Mouse (Mus musculus) megakaryocyte, embryonic 14.5 days (primary cell): ENCODE results near the gene Jagn1. TPM values are rescaled to one million over a fixed set of nuclear protein-coding genes. Genes with fewer than 3 reads are reported as not detected.
A peak's percentile ranks its signal among the peaks of the same experiment; 100 is the strongest.

Experiments used
- H3K27me3 ChIP-seq: replicated peaks from 2 replicates; pipeline ENCODE3; 2012; ENCODE audit warnings: inconsistent platforms
- H3K36me3 ChIP-seq: replicated peaks from 2 replicates; pipeline ENCODE3; 2012; ENCODE audit warnings: low read length, inconsistent platforms, mixed read lengths
- H3K4me1 ChIP-seq: 2 replicates; pipeline ENCODE4 v1.6.1; 2012; ENCODE audit warnings: inconsistent platforms
- H3K4me3 ChIP-seq: replicated peaks from 2 replicates; pipeline ENCODE3; 2012; ENCODE audit warnings: moderate library complexity, mild to moderate bottlenecking, inconsistent platforms
- H3K9me3 ChIP-seq: 2 replicates; pipeline ENCODE4 v1.6.1; 2012; ENCODE audit warnings: inconsistent platforms
- FLI1 ChIP-seq: IDR thresholded peaks from 2 replicates; pipeline ENCODE4 v1.6.1; 2012; ENCODE audit warnings: low read length, inconsistent platforms, mixed read lengths
- GATA1 ChIP-seq: IDR thresholded peaks from 3 replicates; pipeline ENCODE4 v1.6.1; 2012; ENCODE audit warnings: mixed read lengths, low read length, inconsistent platforms, borderline replicate concordance
- polyA plus RNA-seq: library from polyadenylated mRNA; stranded (reverse); fragments of >175 nt; gene quantifications from 2 replicates; pipeline ENCODE4 v1.2.3, GENCODE M21; 2012; ENCODE audit warnings: low replicate concordance; ENCODE audit not compliant: insufficient read depth

Gene Jagn1
- polyA plus RNA-seq, 1 experiment: 10.3 TPM

DNA sequence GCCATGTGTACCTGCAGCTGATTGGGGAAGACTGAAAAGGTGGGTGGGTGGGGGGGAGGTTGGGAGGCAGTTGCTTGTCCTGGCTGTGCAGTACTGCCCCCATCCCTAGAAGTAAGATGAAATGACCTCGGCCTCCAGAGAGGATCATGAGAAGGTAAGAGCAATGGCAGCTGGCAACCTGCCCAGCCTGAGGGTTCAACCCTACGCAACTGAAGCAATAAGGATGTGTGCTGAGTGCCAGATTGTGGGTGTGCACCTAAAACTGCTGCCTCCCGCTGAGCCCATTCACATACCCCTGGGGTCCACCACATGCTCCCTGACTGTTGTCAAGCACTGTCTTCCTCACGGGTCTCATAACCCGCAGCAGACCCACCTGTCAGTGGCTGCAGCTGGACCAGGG is 26.0 kb upstream of the Jagn1 start:
- no peak for TF ChIP-seq GATA1
- no peak for TF ChIP-seq FLI1
- peaks cover 61% of the 10 kb centered on the region for H3K36me3 ChIP-seq

DNA sequence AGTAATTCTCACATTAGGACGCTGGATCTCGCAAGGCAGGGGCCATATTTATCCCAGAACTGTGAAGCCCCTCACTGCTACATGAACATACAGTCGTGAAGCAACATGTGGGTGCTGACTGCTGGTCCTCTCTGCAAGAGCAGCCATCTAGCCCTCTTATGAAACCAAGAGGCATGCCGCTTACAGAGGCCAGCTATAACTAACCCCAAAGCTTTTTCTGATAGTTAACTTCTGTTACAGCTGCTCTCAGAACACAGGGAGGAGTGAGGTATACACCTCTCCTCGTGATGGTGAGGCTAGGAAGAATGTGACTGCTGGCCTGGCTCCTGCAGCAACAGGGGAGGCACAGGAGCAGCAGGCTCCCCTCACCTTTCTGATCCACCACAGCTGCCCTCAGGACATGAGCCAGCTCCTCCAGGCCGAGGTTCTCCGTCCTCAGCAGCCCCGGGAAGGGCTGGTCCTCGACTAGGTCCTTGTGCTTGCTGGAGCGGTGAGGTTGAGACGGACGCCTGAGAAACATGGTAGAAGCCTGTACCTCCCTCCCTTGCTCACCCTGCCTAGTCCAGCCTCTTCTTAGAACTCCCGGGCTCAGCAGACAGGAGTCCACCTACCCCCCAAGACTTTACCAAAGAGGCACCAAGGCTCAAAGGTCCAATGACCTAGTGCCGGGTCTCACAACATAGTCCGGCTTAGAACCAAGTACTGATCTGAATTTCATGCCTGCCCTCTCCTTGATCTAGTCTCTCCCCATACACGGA is 23.7 kb upstream of the Jagn1 start:
- Histone ChIP-seq H3K36me3 (peaks cover 39% of the 10 kb centered on the region), H3K4me3 (peak overlapping the region; percentile 96), H3K27me3 (no peaks in the 10 kb centered on the region), H3K9me3 (no peaks in the 10 kb centered on the region), H3K4me1 (peaks cover 51% of the 10 kb centered on the region)
- TF ChIP-seq GATA1 (no peak), FLI1 (no peak)

More for the DNA sequence above, 26.0 kb upstream of the Jagn1 start:
- peaks cover 40% of the 10 kb centered on the region for H3K4me1 ChIP-seq
- no peaks in the 10 kb centered on the region for H3K9me3 ChIP-seq
- H3K4me3 ChIP-seq: no peak overlapping the region
- no peaks in the 10 kb centered on the region for H3K27me3 ChIP-seq

DNA sequence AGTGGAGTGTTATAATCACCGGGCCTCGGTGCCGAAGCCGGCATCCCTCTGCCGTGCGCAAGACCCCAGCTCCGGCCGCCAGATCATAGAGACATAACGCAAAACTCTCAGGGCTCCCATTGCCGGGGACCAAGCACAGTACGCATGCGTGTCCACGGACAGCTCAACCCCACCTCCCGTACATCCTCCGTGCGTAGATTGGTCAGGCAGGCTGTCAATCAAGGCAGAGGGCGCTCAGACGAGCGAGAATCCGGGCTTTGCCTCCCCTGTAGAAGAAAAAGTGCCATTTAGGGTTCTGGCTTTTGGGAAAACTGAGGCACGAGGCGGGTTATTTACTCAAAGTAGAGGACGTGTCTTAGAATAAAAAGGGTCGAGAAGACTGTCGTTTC is 23.2 kb upstream of the Jagn1 start, which contains the start of gene Rpusd3:
TSS of gene Rpusd3 (minus strand) at position 142 of the 389 bp plus-strand sequence.
- Histone ChIP-seq H3K36me3 (peaks cover 33% of the 10 kb centered on the region), H3K4me1 (peaks cover 52% of the 10 kb centered on the region), H3K27me3 (no peaks in the 10 kb centered on the region), H3K4me3 (peak within 1 kb of the TSS; percentile 96), H3K9me3 (no peaks in the 10 kb centered on the region)
- no peak for TF ChIP-seq GATA1
- no peak for TF ChIP-seq FLI1

DNA sequence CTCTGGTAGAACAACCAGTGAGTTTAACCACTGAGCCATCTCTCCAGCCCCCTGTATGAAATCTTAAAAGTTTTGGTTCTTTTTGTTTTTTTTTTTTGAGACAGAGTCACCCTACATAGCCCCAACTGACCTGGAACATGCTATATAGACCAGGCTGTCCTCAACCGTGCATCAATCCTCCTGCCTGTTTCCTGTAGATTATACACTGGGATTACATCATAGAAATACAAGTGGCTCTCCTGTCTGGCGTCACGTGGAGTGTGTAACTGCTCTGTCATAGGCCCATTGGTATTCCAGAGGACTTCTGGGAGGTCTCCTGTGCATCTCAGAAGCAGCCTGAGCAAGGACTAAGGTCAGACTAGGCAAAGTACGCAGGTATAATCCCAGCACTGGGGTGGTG is 19.4 kb upstream of the Jagn1 start:
- Histone ChIP-seq H3K9me3 (peaks cover 4% of the 10 kb centered on the region), H3K27me3 (peaks cover 5% of the 10 kb centered on the region), H3K4me1 (peaks cover 49% of the 10 kb centered on the region), H3K4me3 (no peak overlapping the region), H3K36me3 (no peaks in the 10 kb centered on the region)
- no peak for TF ChIP-seq FLI1
- TF ChIP-seq GATA1: no peak

DNA sequence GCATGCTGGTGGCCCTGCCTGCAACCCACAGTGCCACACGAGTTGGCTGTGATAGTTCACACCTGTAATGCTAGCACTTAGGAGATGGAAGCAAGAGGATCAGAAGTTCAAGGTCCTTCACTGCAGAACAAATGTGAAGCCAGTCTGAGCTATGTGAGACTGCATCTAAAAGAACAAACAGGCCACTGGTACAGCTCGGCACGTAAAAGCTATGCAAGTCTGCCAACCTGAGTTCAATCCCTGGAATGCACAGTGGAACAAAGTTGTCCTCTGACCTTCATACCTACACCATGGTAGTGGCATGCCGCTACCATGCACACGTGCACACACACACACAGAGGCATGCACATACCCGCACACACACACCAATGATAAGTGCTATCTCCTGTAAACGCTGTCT is 18.2 kb upstream of the Jagn1 start:
- H3K27me3 ChIP-seq: peaks cover 5% of the 10 kb centered on the region
- peaks cover 4% of the 10 kb centered on the region for H3K9me3 ChIP-seq
- TF ChIP-seq FLI1 (no peak), GATA1 (no peak)
- H3K4me3 ChIP-seq: no peak overlapping the region
- H3K36me3 ChIP-seq: no peaks in the 10 kb centered on the region
- H3K4me1 ChIP-seq: peaks cover 42% of the 10 kb centered on the region

DNA sequence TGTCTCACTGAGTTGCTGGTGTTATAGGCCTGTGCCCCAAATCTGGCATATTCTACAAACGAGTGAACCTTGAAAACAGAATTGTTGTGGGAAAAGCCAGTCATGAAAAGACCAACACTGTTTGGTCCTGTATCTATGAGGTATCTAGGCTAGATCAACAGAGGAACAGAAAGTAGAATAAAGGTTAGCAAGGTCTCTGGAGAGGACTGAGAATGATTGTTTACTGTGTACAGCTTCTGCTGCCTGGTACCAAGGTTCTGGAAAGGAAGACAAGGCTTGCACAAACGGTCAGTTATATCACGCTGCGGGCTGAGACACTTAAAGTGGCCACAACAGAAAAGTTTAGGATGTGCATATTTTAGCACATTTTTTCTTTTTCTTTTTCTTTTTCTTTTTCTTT is 15.7 kb upstream of the Jagn1 start:
- TF ChIP-seq GATA1 (no peak), FLI1 (no peak)
- H3K4me3 ChIP-seq: no peak overlapping the region
- peaks cover 44% of the 10 kb centered on the region for H3K4me1 ChIP-seq
- H3K36me3 ChIP-seq: no peaks in the 10 kb centered on the region
- H3K9me3 ChIP-seq: peaks cover 4% of the 10 kb centered on the region
- H3K27me3 ChIP-seq: peaks cover 5% of the 10 kb centered on the region

DNA sequence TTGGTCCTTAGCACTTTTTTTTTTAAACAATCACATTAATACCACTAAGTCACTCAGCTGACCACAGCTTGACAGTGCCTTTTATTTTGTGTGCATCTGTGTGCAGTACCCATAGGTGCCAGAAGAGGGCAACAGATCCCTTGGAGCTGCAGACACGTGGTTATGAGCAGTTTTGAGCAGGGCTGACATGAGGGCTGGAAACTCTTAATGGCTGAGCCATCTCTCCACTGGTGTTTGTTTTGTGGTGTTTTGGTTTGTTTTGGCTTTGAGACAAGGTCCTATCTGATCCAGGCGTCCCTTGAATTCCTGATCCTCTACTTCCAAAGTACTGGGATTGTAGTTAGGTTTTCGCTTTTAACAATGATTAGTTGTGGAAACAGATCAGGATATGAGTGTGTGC is 15.0 kb upstream of the Jagn1 start:
- no peak for TF ChIP-seq GATA1
- TF ChIP-seq FLI1: no peak
- no peak overlapping the region for H3K4me3 ChIP-seq
- peaks cover 8% of the 10 kb centered on the region for H3K27me3 ChIP-seq
- H3K4me1 ChIP-seq: peaks cover 48% of the 10 kb centered on the region
- H3K9me3 ChIP-seq: peaks cover 4% of the 10 kb centered on the region
- H3K36me3 ChIP-seq: no peaks in the 10 kb centered on the region

DNA sequence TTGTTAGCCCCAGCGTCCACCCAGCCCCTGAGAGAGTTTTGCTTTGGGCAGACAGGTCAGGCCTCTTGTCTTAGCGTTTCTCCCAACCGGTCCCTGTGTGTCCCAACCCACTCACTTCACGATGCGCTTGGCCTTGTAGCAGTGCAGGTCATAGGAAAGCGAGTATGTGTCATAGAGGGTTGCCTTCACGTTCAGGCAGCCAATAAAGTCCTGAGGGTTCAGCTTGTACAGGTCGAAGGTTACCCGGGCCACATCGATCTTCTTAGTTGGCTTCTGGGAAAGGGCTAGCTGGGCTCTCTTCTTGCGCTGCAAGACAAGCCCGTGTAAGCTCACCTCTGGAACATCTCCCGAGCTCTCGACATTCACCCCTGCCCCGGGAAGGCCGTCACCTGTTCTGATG is 14.4 kb upstream of the Jagn1 start:
- TF ChIP-seq GATA1 (no peak), FLI1 (no peak)
- Histone ChIP-seq H3K9me3 (peaks cover 4% of the 10 kb centered on the region), H3K4me3 (no peak overlapping the region), H3K36me3 (no peaks in the 10 kb centered on the region), H3K4me1 (peaks cover 42% of the 10 kb centered on the region), H3K27me3 (peaks cover 10% of the 10 kb centered on the region)

DNA sequence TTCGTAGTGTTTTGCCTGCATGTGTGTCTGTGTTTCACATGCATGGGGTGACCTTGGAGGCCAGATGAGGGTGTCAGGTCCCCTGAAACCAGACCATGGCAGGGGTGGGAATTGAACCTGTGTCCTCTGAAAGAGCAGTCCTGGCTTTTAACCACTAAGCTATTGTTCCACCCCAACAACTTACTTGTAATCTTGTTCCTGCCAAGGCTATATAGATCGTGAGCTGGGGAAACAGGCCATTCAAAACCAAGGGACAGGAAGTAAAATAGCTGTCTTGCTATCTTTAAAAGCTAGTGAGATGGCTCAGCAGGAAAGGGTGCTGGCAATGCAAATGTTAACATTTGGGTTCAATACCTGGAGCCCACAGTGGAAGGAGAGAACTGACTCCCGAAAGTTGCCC is 12.4 kb upstream of the Jagn1 start:
- Histone ChIP-seq H3K27me3 (peaks cover 28% of the 10 kb centered on the region), H3K4me3 (peak overlapping the region; percentile 4), H3K4me1 (peaks cover 36% of the 10 kb centered on the region), H3K36me3 (no peaks in the 10 kb centered on the region), H3K9me3 (peaks cover 4% of the 10 kb centered on the region)
- TF ChIP-seq FLI1 (no peak), GATA1 (no peak)

DNA sequence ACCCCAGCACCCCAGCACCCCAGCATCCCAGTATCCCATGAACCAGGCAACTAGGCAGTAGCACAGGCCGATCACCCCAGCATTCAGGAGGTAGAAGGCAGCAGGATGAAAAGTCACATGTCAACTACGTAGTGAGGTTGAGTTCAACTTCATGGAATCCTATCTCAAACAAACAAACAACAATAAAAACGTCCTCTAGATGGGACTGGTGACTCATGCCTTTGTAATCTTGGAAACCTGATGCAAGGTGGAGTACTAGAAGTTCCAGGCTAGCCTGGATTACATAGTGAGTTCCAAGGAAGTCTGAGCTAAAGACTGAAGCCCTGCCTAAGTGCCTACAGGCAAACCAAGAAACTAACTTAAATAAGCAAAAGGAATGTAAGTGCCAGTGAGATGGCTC is 11.5 kb upstream of the Jagn1 start:
- H3K36me3 ChIP-seq: no peaks in the 10 kb centered on the region
- TF ChIP-seq FLI1: no peak
- H3K9me3 ChIP-seq: peaks cover 4% of the 10 kb centered on the region
- peaks cover 31% of the 10 kb centered on the region for H3K27me3 ChIP-seq
- no peak overlapping the region for H3K4me3 ChIP-seq
- H3K4me1 ChIP-seq: peaks cover 37% of the 10 kb centered on the region
